Mouse (Mus musculus): ENCODE data around the gene Scfd1. TPM values are rescaled to one million over a fixed set of nuclear protein-coding genes. Genes with fewer than 3 reads are reported as not detected.

Scfd1 gene
- polyA plus RNA-seq, 1 experiment from 2014 or later = 88.0 TPM

DNA sequence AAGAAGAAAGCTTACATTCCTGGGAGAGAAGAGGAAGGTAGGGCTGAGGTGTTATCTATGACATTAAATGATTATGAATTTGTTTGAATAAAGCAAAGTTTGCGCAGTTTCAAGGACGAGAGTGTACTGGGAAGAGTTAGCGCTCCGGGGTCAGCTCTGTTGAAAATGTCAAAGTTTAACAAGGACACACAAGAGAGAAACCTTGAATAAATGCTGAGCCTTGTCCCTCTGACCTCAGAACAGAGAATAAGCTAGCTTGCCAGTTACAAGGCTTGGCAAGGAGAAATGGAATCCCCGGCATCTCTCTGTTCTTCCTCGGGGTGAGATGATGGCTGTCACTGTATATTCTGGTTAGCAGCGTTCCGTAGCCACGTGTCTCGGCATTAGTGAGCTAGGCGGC is 116.2 kb downstream of the Scfd1 start:
- Histone ChIP-seq H3K9me3 (ENCODE audit: low read length) (no peaks in the 10 kb centered on the region), H3K36me3 (ENCODE audit: insufficient read depth, low read length) (no peaks in the 10 kb centered on the region), H3K4me2 (replicated peaks; ENCODE audit: low read depth, low read length) (no peak overlapping the region), H3K27me3 (ENCODE audit: insufficient read depth, low read length) (no peaks in the 10 kb centered on the region), H3K9ac (replicated peaks; ENCODE audit: low read length) (no peak overlapping the region), H3K27ac (ENCODE audit: low read length) (no peak overlapping the region), H3K4me1 (ENCODE audit: insufficient read depth, low read length) (no peaks in the 10 kb centered on the region), H3K4me3 (ENCODE audit: low read length) (no peak overlapping the region)
- WGBS = 87% methylated on average over 11 of the region's 11 CpGs
- ATAC-seq (ENCODE audit: low FRiP score, low TSS enrichment) = no peak

GRCm38 (mm10) chr12:51494641-51495040 is 117.3 kb downstream of the Scfd1 start:
- no peak for ATAC-seq (ENCODE audit: low FRiP score, low TSS enrichment)
- Histone ChIP-seq H3K36me3 (ENCODE audit: insufficient read depth, low read length) (no peaks in the 10 kb centered on the region), H3K4me2 (replicated peaks; ENCODE audit: low read depth, low read length) (no peak overlapping the region), H3K9ac (replicated peaks; ENCODE audit: low read length) (no peak overlapping the region), H3K27me3 (ENCODE audit: insufficient read depth, low read length) (no peaks in the 10 kb centered on the region), H3K9me3 (ENCODE audit: low read length) (no peaks in the 10 kb centered on the region), H3K4me1 (ENCODE audit: insufficient read depth, low read length) (no peaks in the 10 kb centered on the region), H3K27ac (ENCODE audit: low read length) (no peak overlapping the region), H3K4me3 (ENCODE audit: low read length) (no peak overlapping the region)
- WGBS = 95% methylated on average over 20 of the region's 20 CpGs

Other genes with a start within 250 kb of the Scfd1 start
- 28.7 and 32.0 TPM in 2 replicates for gene G2e3, start 29.4 kb upstream of the Scfd1 start, polyA plus RNA-seq (2015; fragmentation: Nextera tagmentation; extraction: Ambion mirVana)
- gene Coch, start 215.8 kb downstream of the Scfd1 start, polyA plus RNA-seq (2015; fragmentation: Nextera tagmentation; extraction: Ambion mirVana) = 1.6 TPM in 2 replicates